In genomic region chr2:130818838-130819647, GRCm38 (mm10) we compare ENCODE assay signal across 10 mouse cellular contexts.
A peak's percentile ranks its signal among the peaks of the same experiment; 100 is the strongest.
DNase-seq lines count a peak whose midpoint lies in the region; ATAC-seq and TF ChIP-seq lines count a peak whose summit lies in the region.
"Had no signal": no experiment of that assay in that cellular context is flagged by ENCODE, and none has a peak within 500 bp of the region (broad histone marks: within the 10 kb centered on the region; RNA-seq: fewer than 3 reads in every experiment).

No protein-coding gene starts in this region.

- H3K4me1 ChIP-seq in intestine, postnatal 0 days (replicated peaks; ENCODE audit: control insufficient read depth, insufficient read depth, low read length), result no peaks in the 10 kb centered on the region
- H3K4me1 ChIP-seq in midbrain, postnatal 0 days (ENCODE audit: insufficient read depth, low read length), result no peaks in the 10 kb centered on the region
- H3K4me1 ChIP-seq: limb, embryonic 13.5 days had no signal

- TF ChIP-seq CTCF in intestine, postnatal 0 days (IDR thresholded peaks at IDR 0.05; ENCODE audit: low read depth), result peak; percentile 57
- peak; percentile 66 for TF ChIP-seq CTCF in midbrain, postnatal 0 days (IDR thresholded peaks at IDR 0.05)

- ATAC-seq in cerebellum, adult (ENCODE audit: insufficient number of reproducible peaks, low FRiP score, low TSS enrichment), result peak; percentile 49; the same call in 1 of the 2 replicates
- ATAC-seq in intestine, postnatal 0 days, result no peak
- peak; percentile 80 for ATAC-seq in midbrain, postnatal 0 days (ENCODE audit: low FRiP score)

- H3K36me3 ChIP-seq in intestine, postnatal 0 days (ENCODE audit: control insufficient read depth, insufficient read depth), result peaks cover 23% of the 10 kb centered on the region
- H3K36me3 ChIP-seq in midbrain, postnatal 0 days (ENCODE audit: insufficient read depth, low read length), result peaks cover 33% of the 10 kb centered on the region

- DNase-seq in cerebellum, postnatal 4 days (ENCODE audit: low spot score in 2 of 2), result no peak
- peak; percentile 30 for DNase-seq in testis, postnatal 14 days (ENCODE audit: low spot score)
- no peak for DNase-seq in testis, postnatal 10 days (ENCODE audit: low spot score)
- DNase-seq in midbrain, postnatal 0 days (ENCODE audit: low spot score), result peak; percentile 82
- no peak for DNase-seq in adrenal gland, postnatal 25 days
- DNase-seq in urinary bladder, postnatal 25 days (ENCODE audit: low spot score), result no peak

- no peak overlapping the region for H3K9ac ChIP-seq in intestine, postnatal 0 days (ENCODE audit: low read depth, low read length)
- no peak overlapping the region for H3K9ac ChIP-seq in midbrain, postnatal 0 days (replicated peaks; ENCODE audit: low read length, poor library complexity, severe bottlenecking)
- H3K9ac ChIP-seq: embryonic facial prominence, embryonic 13.5 days; limb, embryonic 13.5 days had no signal

- 74% methylated on average over 11 of the region's 11 CpGs for WGBS in intestine, postnatal 0 days
- WGBS in midbrain, postnatal 0 days, result 18% methylated on average over 11 of the region's 11 CpGs

- no peaks in the 10 kb centered on the region for H3K27me3 ChIP-seq in intestine, postnatal 0 days (replicated peaks; ENCODE audit: control insufficient read depth, insufficient read depth, low read length)
- no peaks in the 10 kb centered on the region for H3K27me3 ChIP-seq in midbrain, postnatal 0 days (ENCODE audit: insufficient read depth, low read length)
- H3K27me3 ChIP-seq: embryonic facial prominence, embryonic 13.5 days; limb, embryonic 13.5 days had no signal

- H3K27ac ChIP-seq in intestine, postnatal 0 days (ENCODE audit: low read depth, low read length), result no peak overlapping the region
- H3K27ac ChIP-seq in midbrain, postnatal 0 days (ENCODE audit: low read depth, low read length), result peak overlapping the region; percentile 55; the same call in 1 of the 2 replicates
- H3K27ac ChIP-seq: embryonic facial prominence, embryonic 13.5 days; limb, embryonic 13.5 days had no signal

- no peaks in the 10 kb centered on the region for H3K9me3 ChIP-seq in intestine, postnatal 0 days (ENCODE audit: control insufficient read depth)
- no peaks in the 10 kb centered on the region for H3K9me3 ChIP-seq in midbrain, postnatal 0 days (ENCODE audit: low read length)
- H3K9me3 ChIP-seq: embryonic facial prominence, embryonic 13.5 days; limb, embryonic 13.5 days had no signal

- no peak overlapping the region for H3K4me3 ChIP-seq in intestine, postnatal 0 days (ENCODE audit: low read depth, low read length)
- no peak overlapping the region for H3K4me3 ChIP-seq in midbrain, postnatal 0 days (ENCODE audit: low read depth, low read length)
- H3K4me3 ChIP-seq: embryonic facial prominence, embryonic 13.5 days; limb, embryonic 13.5 days had no signal

- H3K4me2 ChIP-seq in intestine, postnatal 0 days (replicated peaks; ENCODE audit: low read depth), result no peak overlapping the region
- H3K4me2 ChIP-seq in midbrain, postnatal 0 days (ENCODE audit: low read depth, low read length, poor library complexity, severe bottlenecking), result no peak overlapping the region
- H3K4me2 ChIP-seq: embryonic facial prominence, embryonic 13.5 days; limb, embryonic 13.5 days had no signal

Comparison
In these comparisons a context has a peak if more than half of its experiments do, and no peak if none do; other contexts are left out.
1. DNase-seq: peak in testis, postnatal 14 days (single experiment) and midbrain, postnatal 0 days (single experiment); none in cerebellum, postnatal 4 days (0 of 2), testis, postnatal 10 days (single experiment), adrenal gland, postnatal 25 days (single experiment) and urinary bladder, postnatal 25 days (single experiment).